ENCODE assay signal across 8 mouse cellular contexts in the genomic region with DNA sequence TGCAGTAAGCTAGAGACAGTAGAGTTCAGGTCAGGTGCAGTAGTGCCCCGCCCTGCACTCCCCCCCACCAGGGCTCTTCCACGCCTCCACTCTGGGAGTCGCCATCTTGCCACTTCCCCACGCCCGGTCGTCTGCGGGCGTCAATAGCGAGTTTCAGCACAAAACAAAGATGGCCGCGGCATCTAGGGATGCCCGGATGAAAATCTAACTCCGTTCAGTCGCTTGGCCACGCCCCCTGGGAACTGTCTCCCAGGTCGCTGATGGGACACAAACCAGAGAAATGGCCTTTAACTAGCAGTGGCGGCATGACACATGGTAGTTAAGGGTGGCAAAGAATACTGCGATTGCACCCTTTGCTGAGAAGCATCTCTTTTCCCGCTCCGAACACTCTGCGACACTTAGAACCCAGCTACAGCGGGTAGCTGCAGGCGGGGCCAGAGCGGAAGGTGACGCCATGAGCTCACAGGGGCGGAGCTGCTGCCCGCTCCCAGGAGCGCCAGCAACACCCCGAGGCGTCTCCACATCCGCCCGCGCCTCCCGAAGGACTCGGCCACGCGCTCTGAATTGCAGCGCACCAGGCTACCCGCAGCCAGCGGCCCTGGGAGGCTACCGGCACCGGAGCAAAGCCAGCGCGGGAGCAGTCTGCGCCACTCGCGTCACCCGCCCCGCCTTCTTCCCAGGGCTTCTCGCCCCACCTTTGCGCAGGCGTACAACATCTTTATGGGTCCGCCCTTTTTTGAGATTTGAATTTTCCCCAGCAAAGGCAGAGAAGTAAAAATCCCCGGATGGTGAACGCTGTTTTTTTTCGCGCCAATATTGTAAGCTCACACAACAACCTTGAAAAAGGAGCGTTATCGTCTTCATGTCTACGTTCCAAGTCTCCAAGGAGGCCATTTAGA. TPM values are rescaled to one million over a fixed set of nuclear protein-coding genes. Genes with fewer than 3 reads are reported as not detected.
A peak's percentile ranks its signal among the peaks of the same experiment; 100 is the strongest.
DNase-seq lines count a peak whose midpoint lies in the region; ATAC-seq lines count a peak whose summit lies in the region.

No protein-coding gene starts in this region.

- peak; percentile 79 for ATAC-seq in frontal cortex, adult (ENCODE audit: low TSS enrichment)

- H3K9me3 ChIP-seq in hindbrain, embryonic 10.5 days = no peaks in the 10 kb centered on the region

- WGBS in hindbrain, embryonic 10.5 days = 13% methylated on average over 60 of the region's 60 CpGs

- peak; percentile 94 for DNase-seq in MEL-GATA-1-ER (ENCODE audit: extremely low read depth, low read depth)
- peak; percentile 90 for DNase-seq in cerebellum, adult 8-10 months
- peak; percentile 88 for DNase-seq in hindbrain, embryonic 10.5 days (ENCODE audit: low spot score)
- DNase-seq in layer of hippocampus, postnatal 10 days (ENCODE audit: low spot score in 2 of 2) = peak; percentile 80 to 87
- peak; percentile 93 for DNase-seq in lung, postnatal 10 days
- peak; percentile 86 for DNase-seq in ovary, postnatal 36 days (ENCODE audit: low spot score)
- DNase-seq in thymus, postnatal 25 days = peak; percentile 87

- H3K27ac ChIP-seq in hindbrain, embryonic 10.5 days = peak overlapping the region; percentile 98

- peak overlapping the region; percentile 74 for H3K4me3 ChIP-seq in hindbrain, embryonic 10.5 days

- H3K4me1 ChIP-seq in hindbrain, embryonic 10.5 days (replicated peaks) = peaks cover 28% of the 10 kb centered on the region

- no peaks in the 10 kb centered on the region; the same call in 1 of the 2 replicates for H3K27me3 ChIP-seq in hindbrain, embryonic 10.5 days (ENCODE audit: insufficient read depth, poor library complexity, severe bottlenecking)

- peaks cover 22% of the 10 kb centered on the region for H3K36me3 ChIP-seq in hindbrain, embryonic 10.5 days

RNA-seq across cellular contexts. Expression of gene Hcfc1, which starts 1.3 kb away (rescaled TPM):
- 77.2 and 77.7 TPM in 2 replicates for polyA plus RNA-seq in hindbrain, embryonic 10.5 days (2016; fragmentation: Nextera tagmentation; extraction: Ambion mirVana)
- total RNA-seq in layer of hippocampus, postnatal 10 days (2021) = 10 to 100 TPM; 72.9 to 77.8 TPM

RNA-seq across cellular contexts. Expression of gene Renbp, which starts 36.8 kb away (rescaled TPM):
- polyA plus RNA-seq in hindbrain, embryonic 10.5 days (2016; fragmentation: Nextera tagmentation; extraction: Ambion mirVana) = 20.6 and 25.8 TPM in 2 replicates
- 1 to 10 TPM; 3.9 to 7.1 TPM for total RNA-seq in layer of hippocampus, postnatal 10 days (2021)

RNA-seq across cellular contexts. Expression of gene Naa10, which starts 45.7 kb away (rescaled TPM):
- polyA plus RNA-seq in hindbrain, embryonic 10.5 days (2016; fragmentation: Nextera tagmentation; extraction: Ambion mirVana) = 148 and 159 TPM in 2 replicates
- 10 to 100 TPM; 69.8 to 72.9 TPM for total RNA-seq in layer of hippocampus, postnatal 10 days (2021)

RNA-seq across cellular contexts. Expression of gene Arhgap4, which starts 45.8 kb away (rescaled TPM):
- 2.2 TPM in 2 replicates for polyA plus RNA-seq in hindbrain, embryonic 10.5 days (2016; fragmentation: Nextera tagmentation; extraction: Ambion mirVana)
- 1 to 10 TPM; 4.6 to 5.1 TPM for total RNA-seq in layer of hippocampus, postnatal 10 days (2021)

RNA-seq across cellular contexts. Expression of gene Irak1, which starts 56.3 kb away (rescaled TPM):
- 53.3 and 60.6 TPM in 2 replicates for polyA plus RNA-seq in hindbrain, embryonic 10.5 days (2016; fragmentation: Nextera tagmentation; extraction: Ambion mirVana)
- 10 to 100 TPM; 52.5 to 52.9 TPM for total RNA-seq in layer of hippocampus, postnatal 10 days (2021)

Comparison
In these comparisons a context has a peak if more than half of its experiments do, and no peak if none do; other contexts are left out.
1. Peak in every context shown above with its lines: DNase-seq, ATAC-seq, H3K4me3 ChIP-seq and H3K27ac ChIP-seq.